Mouse (Mus musculus): ENCODE data around the gene Fastk. TPM values are rescaled to one million over a fixed set of nuclear protein-coding genes. Genes with fewer than 3 reads are reported as not detected.

Fastk gene
- polyA plus RNA-seq, 2 experiments from 2014 or later = 53.4 to 57.0 TPM

GRCm38 (mm10) chr5:24389658-24390020, 55.4 kb downstream of the Fastk start:
- ATAC-seq = no peak

DNA sequence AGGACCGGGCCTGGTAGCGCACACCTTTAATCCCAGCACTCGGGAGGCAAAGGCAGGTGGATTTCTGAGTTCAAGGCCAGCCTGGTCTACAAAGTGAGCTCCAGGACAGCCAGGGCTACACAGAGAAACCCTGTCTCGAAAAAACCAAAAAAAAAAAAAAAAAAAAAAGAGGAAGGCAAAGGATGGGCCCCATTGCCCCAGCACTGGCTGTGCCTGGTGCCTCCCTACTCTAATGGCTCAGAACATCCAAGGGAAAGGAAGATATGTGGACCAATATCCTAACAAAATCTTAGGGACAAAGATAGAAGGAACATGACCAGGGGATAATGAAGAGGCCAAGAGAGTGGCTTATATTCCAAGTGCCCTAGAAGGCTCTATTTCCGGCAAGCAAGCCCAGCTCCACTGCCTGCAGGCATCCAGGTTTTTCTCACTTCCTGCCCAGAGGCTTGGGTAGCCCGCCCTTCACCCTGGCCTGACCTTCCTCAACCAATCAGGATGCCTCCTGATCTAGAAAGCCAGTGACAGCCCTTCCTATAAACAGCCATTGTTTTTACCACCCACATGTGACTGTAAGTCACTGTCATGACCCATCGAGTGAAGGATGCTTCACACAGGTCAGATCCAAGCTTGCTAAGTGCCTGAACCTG, 56.0 kb downstream of the Fastk start:
- ATAC-seq = peak; percentile 41

Other genes starting within 250 kb of the Fastk start
- gene Kcnh2, start 93.7 kb downstream of the Fastk start, polyA plus RNA-seq (2017; shearing (Covaris generic)) = 1 to 10 TPM in 1 of 2 experiments, under 1 TPM in 1; 0.30 to 1.2 TPM
- under 1 TPM; 0.08 to 0.14 TPM for gene Nos3, start 80.5 kb downstream of the Fastk start, polyA plus RNA-seq (2017; shearing (Covaris generic))
- gene Atg9b, start 53.1 kb downstream of the Fastk start, polyA plus RNA-seq (2017; shearing (Covaris generic)) = 1 to 10 TPM; 2.2 to 3.2 TPM
- 10 to 100 TPM; 16.1 to 44.6 TPM for gene Abcb8, start 51.6 kb downstream of the Fastk start, polyA plus RNA-seq (2017; shearing (Covaris generic))
- gene Asic3, start 31.9 kb downstream of the Fastk start, polyA plus RNA-seq (2017; shearing (Covaris generic)) = not detected
- gene Cdk5, start 21.8 kb downstream of the Fastk start, polyA plus RNA-seq (2017; shearing (Covaris generic)) = 10 to 100 TPM; 53.8 to 61.7 TPM
- gene Slc4a2, start 21.4 kb downstream of the Fastk start, polyA plus RNA-seq (2017; shearing (Covaris generic)) = 10 to 100 TPM; 13.5 to 22.6 TPM
- gene Tmub1, start 2.6 kb upstream of the Fastk start, polyA plus RNA-seq (2017; shearing (Covaris generic)) = 10 to 100 TPM; 72.9 to 95.2 TPM
- gene Agap3, start 6.9 kb upstream of the Fastk start, polyA plus RNA-seq (2017; shearing (Covaris generic)) = 1 to 10 TPM; 5.5 to 8.6 TPM
- not detected for gene Gbx1, start 81.9 kb upstream of the Fastk start, polyA plus RNA-seq (2017; shearing (Covaris generic))
- not detected for gene Asb10, start 95.7 kb upstream of the Fastk start, polyA plus RNA-seq (2017; shearing (Covaris generic))
- gene 4931409K22Rik, start 111.5 kb upstream of the Fastk start, polyA plus RNA-seq (2017; shearing (Covaris generic)) = not detected
- 10 to 100 TPM; 62.1 to 87.7 TPM for gene Abcf2, start 132.2 kb upstream of the Fastk start, polyA plus RNA-seq (2017; shearing (Covaris generic))
- gene Chpf2, start 141.5 kb upstream of the Fastk start, polyA plus RNA-seq (2017; shearing (Covaris generic)) = 10 to 100 TPM in 1 of 2 experiments, 1 to 10 TPM in 1; 9.3 to 15.6 TPM
- under 1 TPM; 0.48 to 0.61 TPM for gene Smarcd3, start 179.1 kb upstream of the Fastk start, polyA plus RNA-seq (2017; shearing (Covaris generic))
- gene Nub1, start 240.2 kb upstream of the Fastk start, polyA plus RNA-seq (2017; shearing (Covaris generic)) = 100 to 1,000 TPM in 1 of 2 experiments, 10 to 100 TPM in 1; 83.4 to 107 TPM

Data from CD4-positive, CD25-positive, alpha-beta regulatory T cell, adult 4 months (primary cell).